Mouse (Mus musculus): Measurements from ENCODE around the gene Rab36. TPM values are rescaled to one million over a fixed set of nuclear protein-coding genes. Genes with fewer than 3 reads are reported as not detected.

Rab36 gene
- polyA plus RNA-seq, 1 experiment = 40.9 TPM

DNA sequence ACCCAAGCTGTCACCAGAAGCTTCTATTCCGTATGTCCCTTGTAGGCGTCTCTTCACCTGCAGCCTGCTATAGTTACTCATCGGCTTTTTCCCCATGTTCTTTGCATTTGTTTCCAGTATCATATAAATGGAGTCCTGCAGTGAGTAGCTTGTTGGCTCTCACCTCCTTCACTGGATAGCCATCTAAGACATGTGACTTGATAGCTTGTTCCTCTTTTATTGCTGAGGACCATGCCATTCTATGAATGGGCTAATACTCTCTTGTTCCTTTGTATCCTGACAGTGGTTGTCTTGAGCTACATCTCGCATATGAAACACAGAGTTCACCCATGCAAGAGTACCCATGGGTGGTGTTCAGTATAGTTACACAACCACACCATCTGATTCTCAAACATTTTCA lies 51.6 kb downstream of the Rab36 start:
- Histone ChIP-seq H3K4me3 (ENCODE audit: insufficient read depth, low read length) (no peak overlapping the region), H3K27ac (ENCODE audit: insufficient read depth, low read length) (no peak overlapping the region), H3K4me1 (ENCODE audit: control insufficient read depth, insufficient read depth, low read length) (peaks cover 4% of the 10 kb centered on the region; the same call in 1 of the 2 replicates)
- TF ChIP-seq CTCF (IDR thresholded peaks at IDR 0.05; ENCODE audit: extremely low read depth, insufficient read depth, low read length) (no peak), POLR2A (IDR thresholded peaks at IDR 0.05; ENCODE audit: extremely low read depth, insufficient read depth, low read length) (no peak)

DNA sequence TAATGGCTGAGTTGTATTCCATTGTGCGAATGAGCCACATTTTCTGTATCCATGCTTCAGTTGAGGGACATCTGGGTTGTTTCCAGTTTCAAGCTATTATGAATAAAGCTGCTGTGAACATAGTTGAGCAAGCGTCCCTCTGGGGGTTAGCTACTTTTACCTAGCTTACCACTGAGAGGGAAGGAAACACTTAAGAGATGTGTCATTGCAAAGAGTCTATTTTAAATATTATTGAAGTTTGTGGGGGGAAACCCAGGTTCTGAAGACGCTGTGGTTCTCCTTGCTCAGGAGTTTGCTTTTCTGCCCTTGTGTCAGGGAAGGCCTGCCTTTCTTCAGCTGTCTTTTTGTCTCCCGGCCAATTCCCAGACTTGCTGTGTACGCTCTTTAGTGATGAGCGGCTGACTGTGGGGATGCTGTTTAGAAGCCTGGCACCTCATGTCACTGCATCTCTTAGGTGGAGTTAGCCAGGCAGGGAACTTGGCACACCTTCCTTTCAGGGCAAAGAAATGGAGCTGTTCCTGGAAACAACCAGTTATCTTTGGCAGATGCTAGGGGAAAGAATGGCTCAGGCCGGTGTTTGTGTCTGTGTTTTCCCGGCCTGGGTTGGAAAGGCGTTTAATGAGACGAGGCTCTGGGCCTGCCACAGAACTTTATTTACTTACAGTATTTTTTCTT lies 54.8 kb downstream of the Rab36 start:
- no peak overlapping the region for H3K4me3 ChIP-seq (ENCODE audit: insufficient read depth, low read length)
- TF ChIP-seq CTCF (IDR thresholded peaks at IDR 0.05; ENCODE audit: extremely low read depth, insufficient read depth, low read length) (no peak), POLR2A (IDR thresholded peaks at IDR 0.05; ENCODE audit: extremely low read depth, insufficient read depth, low read length) (no peak)
- no peak overlapping the region for H3K27ac ChIP-seq (ENCODE audit: insufficient read depth, low read length)

DNA sequence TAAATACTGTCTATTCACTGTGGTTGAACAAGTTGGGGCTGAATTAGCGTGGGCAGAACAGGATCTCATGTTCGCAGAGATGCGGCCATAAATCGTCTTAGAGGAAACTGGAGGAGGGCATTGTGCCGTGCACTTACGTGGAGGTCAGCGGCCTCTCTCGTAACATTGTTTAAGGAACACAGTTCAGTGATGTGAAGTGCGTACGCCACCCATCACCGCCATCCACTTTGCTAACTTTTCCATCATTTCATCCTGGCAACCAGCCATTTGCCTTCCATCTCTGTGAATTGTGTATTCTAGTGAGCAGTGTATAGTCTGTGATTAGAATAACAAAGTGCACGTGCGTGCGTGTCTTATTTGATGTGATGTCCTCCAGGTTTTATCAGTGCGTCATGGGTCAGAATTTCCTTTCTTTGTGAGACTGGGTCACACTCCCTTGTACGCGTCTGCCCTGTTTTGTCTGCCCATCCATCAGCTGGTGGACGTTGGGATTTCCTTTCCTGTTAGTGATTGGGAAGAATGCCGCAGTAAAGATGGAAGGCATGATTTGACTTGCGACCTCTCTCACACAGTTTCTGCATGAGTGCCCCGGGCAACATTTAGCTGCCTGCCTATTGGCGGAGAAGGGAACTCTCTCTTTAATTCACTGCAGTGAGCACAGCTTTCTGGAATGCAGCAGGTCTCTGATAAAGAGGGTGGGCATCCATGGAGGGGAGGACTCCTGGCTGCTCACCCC lies 56.6 kb downstream of the Rab36 start:
- Histone ChIP-seq H3K4me1 (ENCODE audit: control insufficient read depth, insufficient read depth, low read length) (peaks cover 16% of the 10 kb centered on the region), H3K27ac (ENCODE audit: insufficient read depth, low read length) (no peak overlapping the region), H3K4me3 (ENCODE audit: insufficient read depth, low read length) (no peak overlapping the region)
- no peak for TF ChIP-seq POLR2A (IDR thresholded peaks at IDR 0.05; ENCODE audit: extremely low read depth, insufficient read depth, low read length)
- no peak for TF ChIP-seq CTCF (IDR thresholded peaks at IDR 0.05; ENCODE audit: extremely low read depth, insufficient read depth, low read length)

More for the DNA sequence above, 54.8 kb downstream of the Rab36 start:
- peaks cover 6% of the 10 kb centered on the region for H3K4me1 ChIP-seq (ENCODE audit: control insufficient read depth, insufficient read depth, low read length)

DNA sequence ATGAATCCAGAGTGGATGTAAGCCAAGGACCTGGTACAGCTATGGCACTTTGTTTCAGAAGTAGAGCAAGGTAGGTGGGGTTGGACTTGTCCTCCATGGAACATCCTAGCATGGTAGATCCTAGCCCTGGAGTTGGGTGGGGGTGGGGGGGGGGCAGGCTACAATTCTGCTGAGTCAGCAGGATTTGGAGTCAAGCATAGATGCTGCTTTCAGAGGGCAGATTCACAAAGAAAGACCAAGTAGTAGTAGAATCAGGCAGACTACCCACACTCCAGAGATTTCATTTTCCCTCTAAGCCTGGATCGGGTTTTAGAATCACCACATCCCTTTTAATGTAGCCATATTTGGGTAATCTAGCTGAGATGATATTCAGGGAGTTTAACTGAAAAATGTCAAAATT lies 57.5 kb downstream of the Rab36 start:
- TF ChIP-seq CTCF (IDR thresholded peaks at IDR 0.05; ENCODE audit: extremely low read depth, insufficient read depth, low read length) (no peak), POLR2A (IDR thresholded peaks at IDR 0.05; ENCODE audit: extremely low read depth, insufficient read depth, low read length) (no peak)
- Histone ChIP-seq H3K4me1 (ENCODE audit: control insufficient read depth, insufficient read depth, low read length) (peaks cover 19% of the 10 kb centered on the region), H3K27ac (ENCODE audit: insufficient read depth, low read length) (no peak overlapping the region), H3K4me3 (ENCODE audit: insufficient read depth, low read length) (no peak overlapping the region)

DNA sequence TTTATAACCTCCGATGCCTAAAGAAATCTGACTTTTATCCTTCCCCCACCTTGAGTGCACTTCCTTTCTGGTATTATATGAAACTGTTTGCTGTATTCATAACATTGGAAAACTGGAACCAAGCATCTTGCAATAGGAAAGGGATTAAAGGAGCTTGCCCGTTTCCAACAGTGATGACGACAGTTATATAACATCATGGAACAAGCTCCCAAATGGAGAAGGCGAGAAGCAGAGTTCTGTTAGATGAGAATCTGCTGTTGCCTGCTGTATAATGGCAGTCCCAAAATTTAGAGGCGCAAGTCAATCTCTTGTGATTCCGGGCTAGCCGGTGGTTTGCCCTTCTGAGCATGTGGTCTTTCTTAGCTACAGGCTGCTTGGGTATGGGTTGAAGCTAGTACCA lies 58.4 kb downstream of the Rab36 start:
- H3K4me3 ChIP-seq (ENCODE audit: insufficient read depth, low read length) = no peak overlapping the region
- H3K27ac ChIP-seq (ENCODE audit: insufficient read depth, low read length) = peak overlapping the region; percentile 60; the same call in 1 of the 2 replicates
- TF ChIP-seq CTCF (IDR thresholded peaks at IDR 0.05; ENCODE audit: extremely low read depth, insufficient read depth, low read length) = no peak
- no peak for TF ChIP-seq POLR2A (IDR thresholded peaks at IDR 0.05; ENCODE audit: extremely low read depth, insufficient read depth, low read length)
- peaks cover 22% of the 10 kb centered on the region for H3K4me1 ChIP-seq (ENCODE audit: control insufficient read depth, insufficient read depth, low read length)

DNA sequence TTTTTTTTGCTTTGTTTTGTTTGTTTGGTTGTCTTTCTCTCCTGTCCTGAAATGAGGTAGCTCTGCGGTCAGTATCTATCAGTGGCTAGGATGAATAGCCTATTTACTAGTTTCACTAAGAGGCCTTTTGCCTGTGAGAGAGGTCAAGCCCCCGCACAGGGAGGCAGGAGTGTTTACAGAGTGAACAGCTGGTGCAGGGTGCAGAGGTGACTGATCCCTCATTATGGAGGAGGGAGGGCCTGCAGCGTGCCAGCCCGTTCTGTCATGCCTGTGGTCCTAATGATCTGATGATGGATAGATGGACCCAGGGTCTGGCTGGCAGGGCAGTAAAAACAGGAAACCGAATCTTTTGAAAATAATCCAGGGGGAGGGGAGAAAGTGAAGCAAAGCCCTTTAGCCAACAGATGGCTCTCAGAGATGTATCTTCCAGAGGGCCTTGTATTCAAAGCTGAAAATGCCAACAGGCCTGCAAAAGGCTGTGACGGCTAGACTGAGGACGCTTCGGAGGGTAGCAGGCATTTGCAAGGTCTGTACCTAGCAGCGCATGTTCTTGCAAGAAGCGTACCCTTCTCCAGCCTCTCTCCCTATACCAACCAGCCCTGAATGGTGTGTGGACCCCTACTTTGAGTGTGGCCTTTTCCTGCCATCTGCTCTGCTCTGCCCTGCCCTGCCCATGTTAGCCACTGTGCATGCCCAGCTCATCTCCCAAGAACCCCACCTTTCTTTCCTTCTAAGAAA lies 61.8 kb downstream of the Rab36 start:
- H3K4me1 ChIP-seq (ENCODE audit: control insufficient read depth, insufficient read depth, low read length) = peaks cover 33% of the 10 kb centered on the region
- TF ChIP-seq CTCF (IDR thresholded peaks at IDR 0.05; ENCODE audit: extremely low read depth, insufficient read depth, low read length) = no peak
- no peak for TF ChIP-seq POLR2A (IDR thresholded peaks at IDR 0.05; ENCODE audit: extremely low read depth, insufficient read depth, low read length)
- H3K27ac ChIP-seq (ENCODE audit: insufficient read depth, low read length) = no peak overlapping the region
- no peak overlapping the region for H3K4me3 ChIP-seq (ENCODE audit: insufficient read depth, low read length)

DNA sequence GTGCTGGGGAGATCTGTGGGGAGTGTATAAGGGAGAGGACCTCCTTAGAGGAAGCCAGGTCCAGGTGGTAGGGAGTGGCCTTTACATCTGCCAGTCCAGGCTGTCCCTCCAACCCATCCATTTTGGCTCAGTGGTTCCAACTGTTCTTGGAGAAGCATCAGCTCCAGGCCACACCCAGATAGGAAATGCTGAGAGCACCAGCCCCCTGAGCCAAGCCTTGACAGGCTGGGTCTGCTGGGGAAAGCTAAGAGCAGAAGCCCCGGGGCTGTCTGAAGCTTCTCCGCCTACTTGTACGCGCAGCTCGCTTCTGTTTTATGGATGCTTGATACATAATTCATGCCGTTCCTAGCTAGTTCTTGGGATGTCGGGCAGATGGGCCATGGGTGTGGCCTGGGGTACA lies 63.4 kb downstream of the Rab36 start:
- H3K27ac ChIP-seq (ENCODE audit: insufficient read depth, low read length) = peak overlapping the region; percentile 48
- H3K4me1 ChIP-seq (ENCODE audit: control insufficient read depth, insufficient read depth, low read length) = peaks cover 40% of the 10 kb centered on the region
- TF ChIP-seq POLR2A (IDR thresholded peaks at IDR 0.05; ENCODE audit: extremely low read depth, insufficient read depth, low read length) (peak; percentile 24; the same call in 1 of the 2 replicates), CTCF (IDR thresholded peaks at IDR 0.05; ENCODE audit: extremely low read depth, insufficient read depth, low read length) (no peak)
- H3K4me3 ChIP-seq (ENCODE audit: insufficient read depth, low read length) = no peak overlapping the region

DNA sequence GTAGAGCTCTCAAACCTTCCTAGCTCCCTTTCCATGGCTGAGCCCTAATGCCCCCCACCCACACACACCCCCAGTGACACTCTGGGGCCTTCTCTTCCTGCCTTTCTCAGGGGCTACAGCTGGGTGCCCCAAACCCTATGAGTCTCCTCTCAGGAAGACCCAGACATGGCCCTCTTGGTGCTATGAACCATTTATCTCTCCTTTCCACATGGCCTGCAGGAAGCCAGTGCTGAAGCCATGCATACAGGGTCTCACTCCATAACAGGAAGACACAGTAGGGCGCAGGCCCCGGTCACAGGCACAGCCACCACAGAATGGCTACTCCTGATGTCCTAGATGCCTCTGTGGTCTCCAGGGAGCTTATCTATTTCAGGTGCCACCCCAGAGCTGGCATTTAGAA lies 66.6 kb downstream of the Rab36 start:
- H3K27ac ChIP-seq (ENCODE audit: insufficient read depth, low read length) = no peak overlapping the region
- no peak overlapping the region for H3K4me3 ChIP-seq (ENCODE audit: insufficient read depth, low read length)
- peaks cover 34% of the 10 kb centered on the region for H3K4me1 ChIP-seq (ENCODE audit: control insufficient read depth, insufficient read depth, low read length)
- TF ChIP-seq POLR2A (IDR thresholded peaks at IDR 0.05; ENCODE audit: extremely low read depth, insufficient read depth, low read length) (no peak), CTCF (IDR thresholded peaks at IDR 0.05; ENCODE audit: extremely low read depth, insufficient read depth, low read length) (no peak)

Other genes starting within 250 kb of the Rab36 start
- 82.8 and 85.2 TPM in 2 replicates for gene Gnaz, start 69.9 kb upstream of the Rab36 start, polyA plus RNA-seq (2012; rRNA removed)
- gene Rsph14, start 4.5 kb upstream of the Rab36 start, polyA plus RNA-seq (2012; rRNA removed) = 0.17 and 0.21 TPM in 2 replicates
- 67.3 and 78.1 TPM in 2 replicates for gene Bcr, start 23.5 kb downstream of the Rab36 start, polyA plus RNA-seq (2012; rRNA removed)
- gene Specc1l, start 175.0 kb downstream of the Rab36 start, polyA plus RNA-seq (2012; rRNA removed) = 23.1 and 23.6 TPM in 2 replicates

All from cortical plate, adult 2 months (tissue).